Mouse (Mus musculus): Measurements from ENCODE around the gene Cirbp.

Cirbp gene

DNA sequence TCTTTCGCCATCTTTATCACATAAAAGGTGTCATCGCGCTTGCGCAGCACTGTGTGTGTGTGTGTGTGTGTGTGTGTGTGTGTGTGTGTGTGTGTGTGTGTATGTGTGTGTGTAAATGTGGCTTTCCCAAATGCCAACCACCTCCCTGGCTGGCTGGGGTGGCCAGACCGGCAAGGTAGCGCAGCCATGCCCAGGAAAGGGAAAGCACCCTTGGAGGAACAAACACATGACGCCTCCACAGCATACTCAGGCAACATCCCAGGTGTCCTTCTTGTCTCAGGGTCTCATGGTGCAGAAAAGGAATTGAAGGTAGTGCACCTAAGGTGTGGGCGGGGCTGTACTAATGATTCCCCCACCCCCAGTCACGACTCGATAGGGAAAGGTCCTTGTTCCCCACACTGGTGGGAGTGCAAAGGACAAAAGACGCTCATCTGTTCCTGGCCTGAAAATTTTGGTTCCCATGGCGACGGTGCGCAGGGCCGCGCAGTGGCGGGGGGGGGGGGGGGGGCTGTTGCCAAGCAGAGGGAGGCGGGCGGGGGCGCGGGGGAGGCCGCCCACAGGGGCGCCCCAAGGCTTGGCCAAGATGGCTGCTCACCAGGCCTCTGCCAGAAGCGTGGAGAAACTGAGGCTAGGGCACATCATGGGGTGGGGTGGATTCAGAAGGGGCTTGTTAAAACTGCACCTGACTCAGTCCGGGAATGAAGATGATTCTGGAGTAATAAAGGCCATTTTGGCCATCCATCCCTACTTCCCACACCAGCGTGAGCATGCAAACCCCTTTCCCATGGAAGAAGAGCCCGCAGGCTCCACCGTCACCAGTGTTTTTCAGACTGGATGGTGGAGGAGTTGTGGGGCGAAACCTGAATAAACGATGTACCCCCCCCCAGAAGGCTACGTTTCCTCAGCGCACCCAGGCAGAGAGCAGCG, 27.9 kb upstream of the Cirbp start:
- peak; percentile 56 for DNase-seq (ENCODE audit: low spot score)

DNA sequence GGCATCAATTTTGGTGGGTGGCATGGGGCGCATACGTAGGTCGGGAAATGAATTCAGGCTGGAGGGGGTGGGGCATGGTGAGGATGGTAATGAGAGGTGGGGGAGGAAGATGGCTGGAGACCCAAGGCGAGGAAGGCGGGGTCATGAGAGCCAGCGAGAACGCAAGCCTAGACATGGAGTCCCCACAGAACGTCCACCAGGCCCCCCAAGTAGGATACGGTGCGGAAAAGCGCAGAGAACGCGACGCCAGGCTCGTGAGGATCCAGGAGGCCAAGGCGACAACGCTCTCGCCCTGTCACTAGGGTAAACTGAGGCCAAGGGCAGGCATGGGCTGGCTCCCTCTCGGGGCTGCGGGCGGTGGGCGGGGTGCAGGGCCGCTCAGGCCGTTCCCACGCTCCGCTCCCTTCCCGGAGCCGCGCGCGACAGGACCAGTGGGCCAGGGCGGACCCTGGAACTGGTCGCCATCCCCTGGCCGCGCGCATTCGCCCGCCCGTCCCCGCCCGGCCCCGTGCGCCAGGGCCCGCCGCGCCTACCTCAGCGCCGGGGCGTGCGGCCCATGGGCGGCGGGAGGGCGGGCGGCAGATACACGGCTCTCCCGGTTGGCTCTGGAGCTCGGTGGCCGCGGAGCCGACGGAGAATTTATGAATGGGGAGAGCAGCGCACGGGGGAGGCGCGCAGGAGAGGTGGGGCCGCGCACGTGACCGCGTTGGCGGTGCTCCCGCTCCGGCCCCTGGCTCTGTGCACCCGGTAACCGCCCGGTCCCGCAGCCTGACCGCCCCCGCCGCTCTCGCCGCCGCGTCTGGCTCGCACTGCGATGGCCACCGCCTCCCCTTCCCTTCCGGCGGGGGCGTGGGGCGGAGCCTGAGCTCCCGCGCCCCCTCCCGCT, 27.0 kb upstream of the Cirbp start, which contains the start of gene Atp5d:
Atp5d (plus strand) TSS at position 80 of the 886 bp plus-strand sequence.
- DNase-seq (ENCODE audit: low spot score), result peak; percentile 73

DNA sequence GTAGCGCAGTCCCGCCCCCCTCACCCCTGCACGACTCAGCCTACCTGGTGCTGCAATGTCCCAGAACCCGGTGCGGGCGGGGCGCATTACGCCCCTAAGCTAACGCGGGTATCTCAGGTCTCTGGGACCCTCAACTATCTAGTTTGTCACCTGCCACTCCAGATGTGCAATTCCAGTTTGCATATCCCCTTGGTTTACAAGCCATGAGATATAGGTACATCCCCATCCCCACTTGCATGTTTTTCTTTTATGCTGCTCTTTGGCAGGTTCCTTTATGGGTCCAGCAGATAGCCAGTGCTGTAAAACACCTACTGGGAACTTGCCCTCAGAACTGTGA, 26.4 kb upstream of the Cirbp start:
- no peak for DNase-seq (ENCODE audit: low spot score)

DNA sequence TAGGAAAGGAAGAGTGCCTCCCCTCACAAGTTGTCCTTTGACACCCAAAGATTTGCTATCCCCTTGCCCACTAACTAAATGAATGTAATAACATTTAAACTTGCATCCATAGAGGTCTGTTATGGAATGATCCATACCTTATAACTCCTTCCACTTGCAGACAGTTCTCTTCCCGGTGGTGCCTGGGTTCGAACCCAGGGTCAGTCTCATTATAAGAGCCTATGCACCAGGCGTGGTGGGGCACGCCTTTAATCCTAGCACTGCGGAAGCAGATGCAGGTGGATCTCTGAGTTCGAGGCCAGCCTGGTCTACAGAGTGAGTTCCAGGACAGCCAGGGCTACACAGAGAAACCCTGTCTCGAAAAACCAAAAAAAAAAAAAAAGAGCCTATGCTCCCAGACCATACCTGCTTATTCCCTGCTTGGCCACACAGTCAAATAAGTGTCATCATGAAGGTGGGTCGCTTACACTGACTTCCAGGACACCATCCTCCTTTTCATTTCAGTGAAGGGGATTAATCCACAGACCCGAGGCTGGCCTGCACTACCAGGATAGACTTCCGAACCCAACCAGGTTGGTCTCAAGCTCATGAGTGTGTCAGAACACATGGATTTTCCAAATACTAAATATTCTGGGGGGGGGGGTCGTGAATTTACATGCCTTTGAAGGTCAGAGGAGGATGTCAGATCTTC, 25.7 kb upstream of the Cirbp start:
- no peak for DNase-seq (ENCODE audit: low spot score)

DNA sequence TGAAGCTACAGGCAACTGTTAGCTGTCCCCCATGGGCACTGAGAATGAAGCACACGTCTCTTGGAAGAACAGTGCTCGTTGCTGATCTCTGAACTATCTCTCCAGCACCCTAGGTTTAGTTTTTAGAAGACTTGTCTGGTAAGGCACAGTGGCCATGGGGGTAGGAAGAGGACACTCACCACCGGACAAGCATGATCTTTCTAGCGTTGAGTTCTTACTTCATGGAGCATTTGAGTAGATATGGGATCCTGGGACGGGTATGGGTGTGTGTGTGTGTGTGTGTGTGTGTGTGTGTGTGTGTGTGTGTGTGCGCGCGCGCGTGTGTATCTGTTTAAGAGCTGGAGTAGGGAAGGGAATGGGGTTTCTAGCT, 25.1 kb upstream of the Cirbp start, which contains the start of gene Cbarp:
Cbarp (minus strand) TSS at position 170 of the 370 bp plus-strand sequence.
- no peak for DNase-seq (ENCODE audit: low spot score)

- peak; percentile 97 for DNase-seq (ENCODE audit: low spot score)
Observed at GRCm38 (mm10) chr10:80141243-80141642, 24.5 kb upstream of the Cirbp start.

DNA sequence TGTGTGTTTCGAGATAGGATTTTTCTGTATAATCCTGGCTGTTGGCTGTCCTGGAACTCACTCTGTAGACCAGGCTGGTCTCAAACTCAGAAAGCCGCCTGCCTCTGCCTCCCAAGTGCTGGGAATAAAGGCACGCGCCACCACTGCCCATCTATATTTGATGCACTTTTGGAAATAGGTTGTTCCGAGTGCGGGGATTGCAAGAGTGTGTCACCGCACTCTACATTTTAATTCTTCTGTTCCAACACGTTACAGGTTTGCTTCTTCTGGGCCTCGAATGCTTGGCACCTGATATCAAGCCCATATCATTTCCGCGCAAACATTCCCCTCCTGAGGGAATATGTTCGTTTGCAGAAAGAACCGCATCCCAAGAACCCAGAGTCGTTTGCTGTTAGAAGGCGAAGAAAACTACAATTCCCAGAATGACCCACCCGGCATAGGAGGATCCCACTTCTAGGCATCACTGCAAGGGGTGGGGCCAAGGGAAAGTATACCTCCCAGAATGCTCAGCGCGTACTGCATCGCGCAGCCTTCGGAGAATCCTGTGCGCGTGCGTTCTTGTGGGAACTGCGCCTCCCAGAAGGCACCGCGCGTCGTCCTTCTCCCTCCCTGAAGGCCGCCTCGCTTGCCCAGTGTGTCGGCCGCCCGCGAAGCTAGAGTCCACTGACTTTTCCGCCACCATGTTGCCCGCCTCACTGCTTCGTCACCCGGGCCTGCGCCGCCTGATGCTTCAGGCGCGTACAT, 23.8 kb upstream of the Cirbp start:
- peak; percentile 96 for DNase-seq (ENCODE audit: low spot score)

DNA sequence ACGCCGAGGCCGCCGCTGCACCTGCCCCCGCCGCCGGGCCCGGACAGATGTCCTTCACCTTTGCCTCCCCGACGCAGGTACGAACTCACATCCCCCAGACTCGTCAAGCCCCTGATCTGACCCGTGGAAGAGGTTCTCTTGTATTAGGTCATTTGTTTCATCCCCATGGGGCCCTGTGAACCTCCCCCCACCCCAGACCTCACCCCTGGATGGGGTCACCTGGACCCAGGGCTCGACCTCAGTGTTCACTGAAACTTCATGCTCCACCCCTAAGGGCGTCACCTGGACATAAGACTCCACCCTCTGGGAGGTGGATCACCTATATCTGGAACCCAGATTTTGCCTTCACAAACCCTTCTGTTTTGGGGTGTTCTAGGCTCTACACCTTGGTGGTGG, 23.3 kb upstream of the Cirbp start:
- DNase-seq (ENCODE audit: low spot score), result no peak

DNA sequence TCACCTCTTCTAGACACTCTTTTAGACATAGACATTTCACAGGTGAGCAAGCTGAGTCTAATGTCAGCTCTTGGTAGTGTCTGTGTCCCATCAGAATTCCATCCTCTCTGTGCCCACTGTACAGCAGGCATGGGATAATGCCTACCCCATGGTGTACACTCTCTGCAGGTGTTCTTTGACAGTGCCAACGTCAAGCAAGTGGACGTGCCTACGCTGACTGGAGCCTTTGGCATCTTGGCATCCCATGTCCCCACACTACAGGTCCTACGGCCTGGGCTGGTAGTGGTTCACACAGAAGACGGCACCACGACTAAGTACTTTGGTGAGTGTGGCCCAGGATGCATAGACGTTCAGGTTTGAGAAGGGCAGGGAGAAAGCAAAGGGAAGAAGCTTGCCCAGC, 22.1 kb upstream of the Cirbp start:
- DNase-seq (ENCODE audit: low spot score), result no peak

- DNase-seq (ENCODE audit: low spot score), result no peak
Observed at GRCm38 (mm10) chr10:80144159-80144558, 21.6 kb upstream of the Cirbp start.

DNA sequence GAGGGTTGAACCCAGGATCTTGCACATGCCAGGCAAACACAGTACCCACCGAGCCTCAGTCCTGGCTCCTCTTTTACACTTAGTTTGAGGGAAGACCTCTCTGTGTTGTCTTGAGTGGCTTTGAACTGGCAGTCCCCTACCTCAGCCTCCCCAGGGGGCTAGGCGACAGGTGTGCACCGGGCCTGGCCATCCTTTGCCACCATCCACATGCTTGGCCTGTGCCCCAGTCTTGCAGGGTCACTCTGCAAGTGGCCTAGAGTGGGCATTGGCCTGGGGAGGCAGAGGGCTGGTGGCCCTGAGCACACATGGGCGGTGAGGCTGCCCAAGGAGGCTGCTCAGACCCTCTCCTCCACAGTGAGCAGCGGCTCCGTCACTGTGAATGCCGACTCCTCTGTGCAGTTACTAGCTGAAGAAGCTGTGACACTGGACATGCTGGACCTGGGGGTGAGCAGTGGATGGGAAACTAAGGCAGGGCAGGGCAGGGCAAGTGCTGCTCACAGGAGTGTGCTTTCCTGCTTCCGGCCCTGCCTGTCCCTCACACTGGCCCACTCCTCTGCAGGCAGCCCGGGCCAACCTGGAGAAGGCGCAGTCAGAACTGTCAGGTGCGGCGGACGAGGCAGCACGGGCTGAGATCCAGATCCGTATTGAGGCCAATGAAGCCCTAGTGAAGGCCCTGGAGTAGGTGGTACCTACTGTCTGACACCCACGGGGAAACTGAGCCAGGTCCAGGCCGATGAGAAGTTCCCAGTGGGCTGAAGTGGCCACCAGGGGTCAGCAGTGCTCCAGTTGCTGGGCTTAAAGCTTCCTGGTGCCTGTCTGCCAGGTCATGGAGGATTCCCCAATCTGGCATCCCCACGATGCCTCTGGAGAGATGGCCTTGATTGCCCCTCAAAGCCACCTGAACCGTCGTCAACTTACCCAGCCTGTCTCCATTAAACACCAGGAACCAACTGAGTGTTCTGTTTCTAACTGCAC, 20.6 kb upstream of the Cirbp start:
- peak; percentile 80 for DNase-seq (ENCODE audit: low spot score)

GRCm38 (mm10) chr10:80145896-80146295, 19.9 kb upstream of the Cirbp start:
- no peak for DNase-seq (ENCODE audit: low spot score)

DNA sequence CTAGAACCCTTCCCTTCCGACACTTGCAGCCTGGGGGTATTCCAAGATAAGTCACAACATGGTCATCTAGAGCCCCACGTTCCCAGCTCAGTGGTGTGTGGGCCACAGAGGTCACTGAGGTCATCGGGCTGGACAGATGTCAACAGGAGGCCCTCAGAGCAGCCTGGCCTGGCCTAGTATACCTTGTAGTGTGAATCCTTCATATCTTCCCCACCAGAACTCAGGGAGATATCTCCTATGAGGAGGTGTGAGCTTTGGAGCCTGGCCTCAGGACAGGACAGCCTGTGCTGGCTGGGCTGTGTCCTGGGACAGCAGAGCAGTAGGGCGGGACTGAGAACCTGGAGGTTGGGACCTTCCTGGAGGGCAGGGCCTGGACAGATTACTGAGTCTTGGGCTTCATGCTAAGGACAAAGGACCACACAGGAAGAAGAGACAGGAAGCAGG, 19.2 kb upstream of the Cirbp start:
- no peak for DNase-seq (ENCODE audit: low spot score)

DNA sequence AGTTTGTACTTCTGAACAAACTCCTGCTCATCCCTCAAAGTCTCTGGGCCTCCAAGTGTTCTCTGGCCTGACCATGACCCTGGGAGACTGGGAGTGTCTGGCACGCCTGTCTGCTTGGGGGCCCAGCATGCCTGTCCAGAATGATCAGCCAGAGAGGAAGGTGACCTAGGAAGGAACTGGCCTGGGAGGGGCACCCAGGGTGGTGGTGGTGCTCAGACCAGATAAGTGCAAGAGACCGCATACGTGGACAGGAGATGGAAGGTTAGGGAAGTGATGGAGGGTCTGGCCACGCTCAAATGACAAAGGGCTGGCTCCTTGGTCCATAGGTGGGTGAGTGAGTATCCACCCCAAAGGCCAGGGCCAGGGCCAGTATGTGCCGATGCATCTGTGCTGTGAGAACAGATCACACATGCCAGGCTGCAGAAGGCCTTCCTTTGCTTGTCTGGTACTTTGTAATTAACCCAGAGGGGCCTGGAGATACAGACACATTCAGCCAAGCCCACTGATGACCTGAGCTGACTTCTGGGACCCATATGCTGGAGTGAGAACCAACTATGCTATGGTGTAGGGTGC, 18.6 kb upstream of the Cirbp start:
- no peak for DNase-seq (ENCODE audit: low spot score)

- peak; percentile 75 for DNase-seq (ENCODE audit: low spot score)
Observed at GRCm38 (mm10) chr10:80147719-80148601, 17.8 kb upstream of the Cirbp start, which contains the start of gene Midn. Gene Midn (plus strand): TSS chr10:80148272.

GRCm38 (mm10) chr10:80148610-80149290, 17.0 kb upstream of the Cirbp start:
- DNase-seq (ENCODE audit: low spot score), result peak; percentile 93

- DNase-seq (ENCODE audit: low spot score), result peak; percentile 98
Observed at GRCm38 (mm10) chr10:80149291-80150225, 16.2 kb upstream of the Cirbp start.
